Mouse (Mus musculus): Measurements from ENCODE around the gene Adad2.

Adad2 gene

GRCm38 (mm10) chr8:119616811-119617210 is 4.3 kb downstream of the Adad2 start:
- DNase-seq (ENCODE audit: low spot score) = no peak

GRCm38 (mm10) chr8:119617586-119617985 is 5.0 kb downstream of the Adad2 start:
- no peak for DNase-seq (ENCODE audit: low spot score)

- DNase-seq (ENCODE audit: low spot score) = no peak
Observed at GRCm38 (mm10) chr8:119618887-119619286, 6.3 kb downstream of the Adad2 start.

- DNase-seq (ENCODE audit: low spot score) = no peak
Observed at GRCm38 (mm10) chr8:119620116-119620840, 7.7 kb downstream of the Adad2 start.

GRCm38 (mm10) chr8:119620848-119621465 is 8.4 kb downstream of the Adad2 start:
- DNase-seq (ENCODE audit: low spot score) = no peak

- DNase-seq (ENCODE audit: low spot score) = no peak
Observed at GRCm38 (mm10) chr8:119622555-119622954, 10.0 kb downstream of the Adad2 start.

- DNase-seq (ENCODE audit: low spot score) = no peak
Observed at GRCm38 (mm10) chr8:119623061-119623460, 10.5 kb downstream of the Adad2 start.

GRCm38 (mm10) chr8:119623744-119624143 is 11.2 kb downstream of the Adad2 start:
- DNase-seq (ENCODE audit: low spot score) = no peak

- DNase-seq (ENCODE audit: low spot score) = no peak
Observed at GRCm38 (mm10) chr8:119624916-119625315, 12.4 kb downstream of the Adad2 start.

- DNase-seq (ENCODE audit: low spot score) = no peak
Observed at GRCm38 (mm10) chr8:119625788-119626187, 13.2 kb downstream of the Adad2 start.

GRCm38 (mm10) chr8:119627199-119627598 is 14.7 kb downstream of the Adad2 start:
- DNase-seq (ENCODE audit: low spot score) = no peak

- no peak for DNase-seq (ENCODE audit: low spot score)
Observed at GRCm38 (mm10) chr8:119627613-119628359, 15.2 kb downstream of the Adad2 start.

- no peak for DNase-seq (ENCODE audit: low spot score)
Observed at GRCm38 (mm10) chr8:119630841-119631240, 18.3 kb downstream of the Adad2 start.

GRCm38 (mm10) chr8:119632246-119632645 is 19.7 kb downstream of the Adad2 start:
- no peak for DNase-seq (ENCODE audit: low spot score)

GRCm38 (mm10) chr8:119632909-119633308 is 20.4 kb downstream of the Adad2 start:
- no peak for DNase-seq (ENCODE audit: low spot score)

- DNase-seq (ENCODE audit: low spot score) = no peak
Observed at GRCm38 (mm10) chr8:119634616-119635336, 22.2 kb downstream of the Adad2 start.

- no peak for DNase-seq (ENCODE audit: low spot score)
Observed at GRCm38 (mm10) chr8:119635378-119635777, 22.8 kb downstream of the Adad2 start, which contains the start of gene Kcng4. Kcng4 (minus strand) TSS chr8:119635680.

- DNase-seq (ENCODE audit: low spot score) = no peak
Observed at GRCm38 (mm10) chr8:119635958-119636357, 23.4 kb downstream of the Adad2 start.

- no peak for DNase-seq (ENCODE audit: low spot score)
Observed at GRCm38 (mm10) chr8:119636766-119637165, 24.2 kb downstream of the Adad2 start.

GRCm38 (mm10) chr8:119637381-119637780 is 24.8 kb downstream of the Adad2 start:
- no peak for DNase-seq (ENCODE audit: low spot score)

GRCm38 (mm10) chr8:119638261-119638660 is 25.7 kb downstream of the Adad2 start:
- DNase-seq (ENCODE audit: low spot score) = peak; percentile 73

- DNase-seq (ENCODE audit: low spot score) = no peak
Observed at GRCm38 (mm10) chr8:119639798-119640197, 27.3 kb downstream of the Adad2 start.
